Mouse (Mus musculus) lung, embryonic 14.5 days (tissue): ENCODE data around the gene Gm9999. TPM values are rescaled to one million over a fixed set of nuclear protein-coding genes. Genes with fewer than 3 reads are reported as not detected.
A peak's percentile ranks its signal among the peaks of the same experiment; 100 is the strongest.

Experiments
- ATAC-seq: fragments of 200-750 bp; cut with Nextera tagmentation; 2 replicates; pipeline ENCODE4 v1.8.0; 2017; ENCODE audit warnings: mild to moderate bottlenecking, moderate TSS enrichment, moderate library complexity; ENCODE audit not compliant: insufficient read depth
- DNase-seq: peaks from one replicate; pipeline ENCODE4 v3.0.0-alpha.2; 2015
- H3K27ac ChIP-seq: fragments of 300-500 bp; sonication (generic); 2 replicates; pipeline ENCODE4 v1.5.1; 2014; ENCODE audit warnings: low read depth, mild to moderate bottlenecking, moderate library complexity
- H3K27me3 ChIP-seq: fragments of 300-500 bp; sonication (generic); 2 replicates; pipeline ENCODE4 v1.6.1; 2014; ENCODE audit warnings: low read length, control low read depth; ENCODE audit not compliant: insufficient read depth
- H3K36me3 ChIP-seq: fragments of 300-500 bp; sonication (generic); 2 replicates; pipeline ENCODE4 v1.6.1; 2014; ENCODE audit warnings: control low read depth; ENCODE audit not compliant: insufficient read depth
- H3K4me1 ChIP-seq: fragments of 300-500 bp; sonication (generic); 2 replicates; pipeline ENCODE4 v1.6.1; 2014; ENCODE audit warnings: antibody characterized with exemption, control low read depth; ENCODE audit not compliant: insufficient read depth
- H3K4me2 ChIP-seq: fragments of 300-500 bp; sonication (generic); 2 replicates; pipeline ENCODE4 v1.6.1; 2014; ENCODE audit warnings: mild to moderate bottlenecking
- H3K4me3 ChIP-seq: fragments of 300-500 bp; sonication (generic); 2 replicates; pipeline ENCODE4 v1.5.1; 2014; ENCODE audit warnings: low read depth, low read length
- H3K9ac ChIP-seq: fragments of 300-500 bp; sonication (generic); 2 replicates; pipeline ENCODE4 v1.6.1; 2014
- H3K9me3 ChIP-seq: fragments of 300-500 bp; sonication (generic); 2 replicates; pipeline ENCODE4 v1.6.1; 2016; ENCODE audit warnings: low read depth, low read length, control low read depth
- CTCF ChIP-seq: IDR thresholded peaks from 2 replicates; pipeline ENCODE4 v1.5.1; 2016; ENCODE audit warnings: antibody characterized with exemption, low read depth
- WGBS: fragments of 180-500 bp; shearing (Covaris S2); extraction: QIAGEN DNeasy Blood & Tissue Kit; methylation state at CpG from one replicate; pipeline ENCODE4 v1.1.7; 2014; 5-methylcytosine and 5-hydroxymethylcytosine counted together
- polyA plus RNA-seq: library from polyadenylated mRNA; unstranded; fragments of >200 nt; fragmentation: Nextera tagmentation; extraction: Ambion mirVana; gene quantifications from 2 replicates; pipeline ENCODE4 v1.2.1, GENCODE M21; 2014

Gene Gm9999
- polyA plus RNA-seq, result not detected in 2 replicates

DNA sequence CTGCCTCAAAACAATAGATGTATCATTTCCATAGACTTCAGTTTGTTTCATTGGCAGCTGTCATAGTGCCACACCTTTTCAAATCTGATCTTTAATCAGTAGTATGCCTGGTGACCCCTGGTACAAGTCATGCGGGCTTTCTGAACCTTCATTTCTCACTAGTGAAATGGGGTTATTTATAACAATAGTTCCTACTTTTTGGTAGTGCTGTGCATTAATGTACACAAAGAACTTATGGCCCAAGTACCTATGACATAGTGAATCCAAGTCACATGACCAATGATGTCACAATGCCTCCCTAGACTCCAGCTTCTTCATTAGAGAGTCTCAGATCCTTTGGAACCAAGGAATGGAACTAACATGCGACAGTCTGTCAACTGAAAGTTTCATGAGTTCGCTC lies at the start of gene Gm9999:
Gene Gm9999, plus strand, starts transcription at position 301 of the 400 bp plus-strand sequence.
- Histone ChIP-seq H3K9me3 (no peaks in the 10 kb centered on the region), H3K4me3 (no peak within 1 kb of the TSS), H3K27ac (no peak within 1 kb of the TSS), H3K9ac (no peak within 1 kb of the TSS), H3K4me1 (peaks cover 13% of the 10 kb centered on the region; the same call in 1 of the 2 replicates), H3K4me2 (no peak within 1 kb of the TSS), H3K36me3 (no peaks in the 10 kb centered on the region), H3K27me3 (no peaks in the 10 kb centered on the region)
- 88% methylated on average over 3 of the region's 3 CpGs for WGBS
- no peak for DNase-seq
- ATAC-seq, result no peak
- no peak for TF ChIP-seq CTCF

DNA sequence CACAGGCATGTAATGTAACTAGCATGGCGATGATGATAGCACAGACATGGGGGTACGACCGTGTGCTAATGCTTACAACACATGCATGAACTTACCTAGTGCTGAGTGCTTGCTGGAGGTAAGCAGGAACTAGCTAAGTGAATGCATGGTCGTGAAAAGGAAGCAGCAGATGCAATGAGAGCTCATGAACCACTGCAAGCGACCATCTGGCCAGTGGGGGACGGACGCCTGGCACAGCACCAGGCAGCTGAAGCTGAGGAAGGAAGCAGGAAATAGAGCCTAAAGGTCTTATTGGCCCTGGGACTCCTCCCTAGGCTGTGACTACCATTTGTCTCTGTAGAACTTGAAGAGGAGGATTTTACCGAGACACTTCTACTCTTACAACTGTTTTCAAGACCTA lies 48.6 kb upstream of the Gm9999 start:
- no peaks in the 10 kb centered on the region for H3K4me1 ChIP-seq
- DNase-seq (peak; percentile 58), ATAC-seq (no peak)
- TF ChIP-seq CTCF, result no peak
- no peaks in the 10 kb centered on the region for H3K9me3 ChIP-seq
- H3K36me3 ChIP-seq, result peaks cover 52% of the 10 kb centered on the region
- H3K27ac ChIP-seq, result no peak overlapping the region
- H3K27me3 ChIP-seq, result no peaks in the 10 kb centered on the region
- H3K4me3 ChIP-seq, result no peak overlapping the region
- no peak overlapping the region for H3K4me2 ChIP-seq
- no peak overlapping the region for H3K9ac ChIP-seq
- WGBS, result 70% methylated on average over 8 of the region's 8 CpGs

DNA sequence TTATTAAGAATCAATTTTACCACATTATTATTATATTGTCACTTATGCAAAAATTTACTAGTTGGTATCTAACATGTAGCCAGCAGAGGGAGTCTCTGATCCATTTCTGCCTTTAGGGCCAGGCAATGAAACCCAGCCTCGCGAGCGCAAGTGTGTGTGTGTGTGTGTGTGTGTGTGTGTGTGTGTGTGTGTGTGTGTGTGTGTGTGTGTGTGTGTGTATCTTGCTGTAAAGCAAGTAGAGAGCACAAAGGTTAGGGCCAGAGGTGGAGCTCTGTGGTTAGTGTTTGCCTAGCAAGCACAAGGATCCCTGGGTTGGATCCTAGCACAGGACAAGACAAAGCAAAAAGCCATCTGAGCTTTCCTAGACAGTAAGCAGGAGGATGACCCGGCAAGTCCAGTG lies 47.5 kb upstream of the Gm9999 start:
- Histone ChIP-seq H3K4me3 (no peak overlapping the region), H3K36me3 (peaks cover 53% of the 10 kb centered on the region), H3K9ac (no peak overlapping the region), H3K27ac (no peak overlapping the region), H3K4me1 (no peaks in the 10 kb centered on the region), H3K27me3 (no peaks in the 10 kb centered on the region), H3K9me3 (no peaks in the 10 kb centered on the region), H3K4me2 (no peak overlapping the region)
- peak; percentile 63 for TF ChIP-seq CTCF
- DNase-seq (peak; percentile 75), ATAC-seq (no peak)
- WGBS, result 46% methylated on average over 4 of the region's 4 CpGs

DNA sequence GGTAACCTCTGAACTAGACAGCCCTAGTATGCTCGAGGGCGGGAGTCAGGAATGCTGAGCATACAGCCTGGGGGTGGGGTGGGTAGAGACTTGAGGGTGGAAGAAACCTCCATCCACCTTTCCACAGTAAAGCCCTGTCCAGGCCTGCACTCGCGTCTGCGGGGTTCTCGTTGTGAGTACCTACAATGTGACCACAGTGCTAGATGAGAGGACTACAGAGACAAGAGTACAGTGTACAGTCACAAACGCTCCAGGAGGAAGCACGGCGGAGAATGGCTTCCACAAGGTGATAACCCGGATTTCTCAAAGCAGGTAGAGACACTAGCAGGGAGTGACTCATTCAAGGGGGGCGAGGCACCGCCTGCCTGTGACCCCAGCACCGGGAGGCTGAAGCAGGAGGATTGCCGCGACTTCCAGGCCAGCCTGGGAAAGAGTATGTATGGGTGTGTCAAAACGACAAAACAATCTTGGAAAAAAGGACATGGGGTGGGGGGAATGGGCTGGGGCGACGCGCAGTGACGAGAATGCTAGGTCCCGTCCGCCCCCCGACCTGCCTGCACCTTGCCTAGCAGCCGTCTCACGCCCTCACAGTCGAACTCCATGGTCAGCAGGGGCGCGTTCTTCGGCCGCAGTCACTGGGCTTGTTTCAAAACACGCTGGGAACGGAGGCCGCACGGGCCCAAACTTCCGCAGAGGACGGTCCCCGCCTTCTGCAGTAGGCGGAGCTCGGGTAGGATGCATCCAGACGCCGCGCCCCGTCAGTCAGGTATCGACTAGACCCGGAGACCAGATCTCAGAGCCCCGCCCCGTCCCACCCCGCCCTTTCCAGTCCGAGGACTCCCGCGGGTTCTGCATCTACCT lies 25.3 kb upstream of the Gm9999 start, which contains the start of gene Uevld:
Gene Uevld, minus strand, starts transcription at position 697 of the 861 bp plus-strand sequence.
- no peaks in the 10 kb centered on the region for H3K9me3 ChIP-seq
- peak within 1 kb of the TSS; percentile 89 for H3K9ac ChIP-seq
- under 1% methylated on average over 51 of the region's 51 CpGs for WGBS
- peak; percentile 10; the same call in 1 of the 2 replicates for TF ChIP-seq CTCF
- peak within 1 kb of the TSS; percentile 86 for H3K4me3 ChIP-seq
- H3K4me2 ChIP-seq, result peak within 1 kb of the TSS; percentile 85
- peaks cover 4% of the 10 kb centered on the region; the same call in 1 of the 2 replicates for H3K4me1 ChIP-seq
- ATAC-seq, result peak; percentile 92
- H3K27ac ChIP-seq, result peak within 1 kb of the TSS; percentile 46; the same call in 1 of the 2 replicates
- DNase-seq, result peak; percentile 98
- H3K36me3 ChIP-seq, result peaks cover 22% of the 10 kb centered on the region
- H3K27me3 ChIP-seq, result 0 out of 2 replicates have a peak, but pooled peaks cover 3% of the 10 kb centered on the region

DNA sequence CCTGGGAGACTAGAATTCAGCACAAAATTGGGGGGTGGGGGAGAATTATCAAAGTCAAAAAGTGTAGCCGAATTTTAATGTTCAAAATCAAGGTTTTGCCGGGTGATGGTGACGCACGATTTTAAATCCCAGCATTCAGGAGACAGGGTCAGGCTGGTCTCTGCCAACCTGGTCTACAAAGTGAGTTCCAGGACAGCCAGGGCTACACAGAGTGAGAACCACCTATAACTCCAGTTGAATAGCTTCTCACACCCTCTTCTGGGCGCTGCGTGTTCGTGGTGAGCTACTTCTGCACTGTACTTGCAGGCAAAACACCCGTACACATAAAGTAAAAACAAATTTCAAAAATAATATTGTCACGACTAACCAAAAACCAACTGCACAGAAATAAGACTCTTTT lies 24.5 kb upstream of the Gm9999 start:
- Histone ChIP-seq H3K9me3 (no peaks in the 10 kb centered on the region), H3K36me3 (peaks cover 14% of the 10 kb centered on the region), H3K4me1 (peaks cover 4% of the 10 kb centered on the region; the same call in 1 of the 2 replicates), H3K27ac (no peak overlapping the region), H3K4me3 (peak overlapping the region; percentile 86), H3K27me3 (0 out of 2 replicates have a peak, but pooled peaks cover 3% of the 10 kb centered on the region), H3K9ac (peak overlapping the region; percentile 89), H3K4me2 (peak overlapping the region; percentile 85)
- ATAC-seq, result peak; percentile 32; the same call in 1 of the 2 replicates
- WGBS, result 11% methylated on average over 9 of the region's 9 CpGs
- no peak for TF ChIP-seq CTCF
- peak; percentile 23 for DNase-seq

DNA sequence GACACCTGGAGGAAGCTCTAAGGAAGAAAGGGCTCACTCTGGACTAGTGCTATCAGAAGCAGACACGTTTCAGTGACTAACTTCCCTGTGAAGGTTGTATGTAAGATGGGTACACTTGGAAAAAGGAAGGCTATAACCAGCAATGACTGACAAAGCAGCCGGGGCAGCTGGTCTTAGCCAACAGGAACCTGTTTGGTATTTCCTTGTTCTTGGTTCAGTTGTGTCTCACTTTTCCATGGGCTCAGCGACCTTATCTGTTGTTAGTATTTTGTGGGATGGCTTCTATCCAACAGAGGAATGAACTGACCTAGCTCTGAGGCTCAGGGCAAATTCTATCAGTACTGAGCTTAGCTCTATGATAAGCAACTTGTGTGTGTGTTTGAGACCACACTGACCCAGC lies 22.4 kb upstream of the Gm9999 start:
- H3K27ac ChIP-seq, result no peak overlapping the region
- ATAC-seq (no peak), DNase-seq (no peak)
- no peak overlapping the region for H3K9ac ChIP-seq
- peaks cover 4% of the 10 kb centered on the region; the same call in 1 of the 2 replicates for H3K4me1 ChIP-seq
- no peak overlapping the region for H3K4me3 ChIP-seq
- WGBS, result 50% methylated on average over 3 of the region's 3 CpGs
- H3K27me3 ChIP-seq, result 0 out of 2 replicates have a peak, but pooled peaks cover 3% of the 10 kb centered on the region
- no peak overlapping the region for H3K4me2 ChIP-seq
- no peak for TF ChIP-seq CTCF
- no peaks in the 10 kb centered on the region for H3K36me3 ChIP-seq
- H3K9me3 ChIP-seq, result no peaks in the 10 kb centered on the region

DNA sequence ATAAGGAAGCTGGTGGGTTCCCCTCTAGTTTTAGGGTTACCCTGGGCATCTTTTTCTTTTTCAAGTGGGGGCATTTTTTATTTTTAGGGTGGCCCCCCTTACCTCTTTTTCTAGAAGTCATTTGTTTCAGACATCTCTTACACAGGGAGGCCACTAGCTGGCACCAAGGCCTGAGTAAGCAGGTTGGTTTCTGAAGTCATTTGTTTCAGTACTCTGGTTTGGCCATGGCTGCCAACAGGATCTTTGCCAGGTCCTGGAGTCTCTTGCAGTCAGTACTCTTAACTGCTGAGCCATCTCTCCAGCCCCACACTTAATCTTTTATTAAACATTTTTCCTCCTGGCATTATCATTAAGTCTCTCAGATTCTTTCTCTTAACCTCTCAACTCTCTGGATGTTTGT lies 21.2 kb upstream of the Gm9999 start:
- Histone ChIP-seq H3K9me3 (no peaks in the 10 kb centered on the region), H3K27ac (no peak overlapping the region; the same call in 1 of the 2 replicates), H3K4me1 (peaks cover 4% of the 10 kb centered on the region; the same call in 1 of the 2 replicates), H3K27me3 (0 out of 2 replicates have a peak, but pooled peaks cover 3% of the 10 kb centered on the region), H3K4me3 (no peak overlapping the region), H3K36me3 (no peaks in the 10 kb centered on the region), H3K4me2 (no peak overlapping the region), H3K9ac (no peak overlapping the region)
- no peak for TF ChIP-seq CTCF
- ATAC-seq, result no peak
- DNase-seq, result peak; percentile 23
